Mouse (Mus musculus) Patski (cell line): ENCODE measurements at regions not wholly inside any gene's neighbourhood (a gene's known extent, or its start where the extent isn't known, plus 50 kb on each side); places are given as distances from the start of the nearest gene placed in this dataset.
A peak's percentile ranks its signal among the peaks of the same experiment; 100 is the strongest.

Experiments
- ATAC-seq: fragments of 100-300 bp; one replicate; pipeline ENCODE4 v1.8.0; 2021
- CTCF ChIA-PET: fragments of 350-600 bp; sonication (Branson Sonifier 250); formaldehyde crosslinking; loops from one replicate; lab custom pipeline; 2022; ENCODE audit warnings: inconsistent platforms; lab: Charles Lee
- POLR2A ChIA-PET: fragments of 350-600 bp; sonication (Branson Sonifier 250); formaldehyde crosslinking; loops from one replicate; lab custom pipeline; 2022; ENCODE audit warnings: antibody characterized with exemption, inconsistent platforms; lab: Charles Lee
- DNase-seq: peaks from one replicate; pipeline ENCODE4 v3.0.0-alpha.2; 2011; ENCODE audit warnings: low read depth, low spot score
- H3K27me3 ChIP-seq: fragments of 371-371 bp; one replicate; pipeline ENCODE4 v1.5.1; 2021
- CTCF ChIP-seq: fragments of 100-300 bp; IDR thresholded peaks from one replicate; pipeline ENCODE4 v1.5.1; 2021
- in situ Hi-C: fragments of 300-500 bp; cut with MboI; formaldehyde crosslinking; loops from 3 replicates; pipeline ENCODE4 v1.11.1; 2018; ENCODE audit warnings: low pct_unique_long_range_greater_than_20kb, mixed read lengths

DNA sequence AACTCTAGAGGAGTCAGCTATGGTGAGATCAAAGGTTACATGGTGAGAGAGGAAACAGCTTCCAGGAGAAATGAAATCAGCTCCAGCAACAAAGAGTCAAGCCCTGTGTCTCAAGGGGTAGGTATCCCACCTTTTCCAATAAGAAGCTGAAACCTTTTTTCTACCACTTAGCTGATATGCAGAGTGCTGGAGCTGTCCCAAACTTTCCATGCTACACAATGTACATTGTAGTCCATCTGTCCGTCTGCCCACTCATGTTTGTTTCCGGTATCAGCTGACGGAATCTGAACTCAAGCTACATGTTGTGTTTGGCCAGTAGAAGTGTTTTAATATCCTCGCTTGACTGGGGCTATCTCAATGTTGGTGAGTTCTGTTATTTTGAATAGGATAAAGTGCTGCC lies 83.6 kb upstream of the Ngf start:
- DNase-seq (no peak), ATAC-seq (no peak)
- no peak for TF ChIP-seq CTCF
- in situ Hi-C loops, result no loop called here
- POLR2A ChIA-PET, result no interaction called here
- no peaks in the 10 kb centered on the region for H3K27me3 ChIP-seq
- CTCF ChIA-PET, result interaction anchor here (0.8 kb wide), 1 partner anchor 14 kb away, joined by 3 read pairs; no protein-coding TSS in a partner anchor

DNA sequence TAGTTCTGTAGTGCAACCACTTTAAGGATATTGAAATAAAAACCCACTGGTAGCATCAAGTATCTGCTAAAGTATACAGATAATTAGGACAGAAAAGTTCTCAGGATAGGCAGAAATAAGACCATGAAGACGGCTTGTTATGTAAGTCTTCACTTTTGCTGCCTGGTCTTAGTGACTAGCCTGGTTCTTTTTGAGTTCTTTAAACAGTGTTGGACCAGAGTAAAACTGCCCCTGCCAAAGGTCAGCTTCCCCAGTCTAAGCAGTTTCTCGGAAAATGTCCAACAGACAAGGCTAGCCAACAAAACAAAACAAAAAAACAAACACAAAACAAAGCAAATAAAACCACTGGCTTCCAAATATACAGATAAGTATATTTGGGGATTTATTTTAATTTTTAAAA lies 85.1 kb upstream of the Ngf start:
- in situ Hi-C loops, result no loop called here
- CTCF ChIA-PET, result interaction anchor here (1.4 kb wide), 1 partner anchor 20 kb away, joined by 3 read pairs; no protein-coding TSS in a partner anchor
- H3K27me3 ChIP-seq, result no peaks in the 10 kb centered on the region
- ATAC-seq (no peak), DNase-seq (no peak)
- POLR2A ChIA-PET, result no interaction called here
- no peak for TF ChIP-seq CTCF

DNA sequence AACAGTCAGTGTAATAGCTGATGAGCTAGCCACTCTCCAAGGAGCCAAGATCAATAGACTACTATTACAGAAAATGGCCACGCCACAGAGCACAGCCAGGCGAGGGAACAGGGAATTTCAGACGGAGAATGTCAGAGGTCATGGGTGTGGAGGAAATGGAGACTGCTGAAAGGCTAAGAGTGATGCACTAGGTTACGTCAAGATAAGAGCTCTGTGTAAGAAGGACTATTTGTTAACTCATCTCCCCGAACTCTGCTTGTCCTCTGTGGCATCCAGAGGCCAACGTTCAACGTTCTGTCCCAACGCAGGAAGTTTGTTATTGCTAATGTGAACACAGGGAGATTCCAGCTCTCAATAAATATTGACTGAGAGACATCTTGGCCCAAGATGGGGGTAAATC lies 86.0 kb upstream of the Ngf start:
- in situ Hi-C loops, result no loop called here
- CTCF ChIA-PET, result interaction anchor here (1.4 kb wide), 1 partner anchor 19 kb away, joined by 3 read pairs; no protein-coding TSS in a partner anchor
- H3K27me3 ChIP-seq, result no peaks in the 10 kb centered on the region

DNA sequence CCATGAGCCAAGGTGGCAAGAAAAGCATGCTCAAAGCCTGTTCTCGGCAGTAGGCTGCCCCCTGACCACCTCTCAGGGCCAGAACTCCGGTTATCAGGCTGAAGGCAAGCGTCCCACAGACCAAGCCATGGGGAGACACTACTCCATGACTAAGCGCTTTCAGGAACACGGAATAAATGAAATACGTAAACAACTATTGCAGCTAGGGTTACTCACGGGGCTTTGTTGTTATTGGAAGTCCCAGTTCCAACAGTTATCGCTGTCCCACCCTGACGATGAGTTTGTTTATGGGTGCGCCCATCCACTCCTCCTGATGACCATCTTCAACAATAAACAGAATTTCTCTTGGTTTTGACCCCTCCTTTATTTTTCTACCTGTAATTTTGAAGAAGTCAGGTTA lies 88.0 kb upstream of the Ngf start:
- no peaks in the 10 kb centered on the region for H3K27me3 ChIP-seq
- DNase-seq, result no peak
- CTCF ChIA-PET, result interaction anchor here (1.5 kb wide), 1 partner anchor 27 kb away, joined by 4 read pairs; no protein-coding TSS in a partner anchor
- TF ChIP-seq CTCF, result no peak
- POLR2A ChIA-PET, result no interaction called here
- in situ Hi-C loops, result no loop called here
- ATAC-seq, result no peak

More for the DNA sequence above, 86.0 kb upstream of the Ngf start:
- TF ChIP-seq CTCF, result no peak
- DNase-seq (no peak), ATAC-seq (no peak)
- POLR2A ChIA-PET, result no interaction called here

DNA sequence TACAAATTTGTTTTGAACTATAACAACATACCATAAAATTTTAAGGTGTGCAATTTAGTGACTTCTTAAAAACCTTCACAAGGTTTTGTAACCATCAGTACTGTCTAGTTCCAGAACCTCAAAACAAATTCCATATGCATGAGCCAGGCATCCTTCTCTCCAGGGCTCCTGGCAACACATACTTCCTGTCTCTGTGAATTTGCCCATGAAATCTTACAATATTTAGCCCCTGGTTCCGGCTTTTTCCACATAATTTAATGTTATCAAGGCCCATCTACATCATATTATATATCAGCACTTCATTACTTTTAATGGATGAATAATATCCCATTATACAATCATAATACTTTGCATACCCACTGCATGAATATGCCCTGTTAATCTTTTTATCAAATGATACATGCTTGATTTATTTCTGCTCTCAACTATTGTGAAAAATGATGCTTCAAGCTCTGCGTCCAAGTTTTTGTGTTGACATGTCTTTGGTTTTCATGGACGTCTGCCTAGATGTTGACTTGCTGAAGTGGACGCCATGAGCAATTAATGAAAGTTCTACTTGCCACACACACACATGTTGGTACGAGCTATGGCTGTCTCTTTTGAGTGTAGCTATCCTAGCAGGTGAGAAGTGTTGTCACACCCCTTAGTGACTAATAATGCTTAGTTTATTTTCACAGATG lies 95.2 kb upstream of the Ngf start:
- POLR2A ChIA-PET, result no interaction called here
- H3K27me3 ChIP-seq, result no peaks in the 10 kb centered on the region
- DNase-seq (no peak), ATAC-seq (no peak)
- in situ Hi-C loops, result no loop called here
- TF ChIP-seq CTCF, result no peak
- CTCF ChIA-PET, result interaction anchor here (1.3 kb wide), 1 partner anchor 20 kb away, joined by 3 read pairs; no protein-coding TSS in a partner anchor

DNA sequence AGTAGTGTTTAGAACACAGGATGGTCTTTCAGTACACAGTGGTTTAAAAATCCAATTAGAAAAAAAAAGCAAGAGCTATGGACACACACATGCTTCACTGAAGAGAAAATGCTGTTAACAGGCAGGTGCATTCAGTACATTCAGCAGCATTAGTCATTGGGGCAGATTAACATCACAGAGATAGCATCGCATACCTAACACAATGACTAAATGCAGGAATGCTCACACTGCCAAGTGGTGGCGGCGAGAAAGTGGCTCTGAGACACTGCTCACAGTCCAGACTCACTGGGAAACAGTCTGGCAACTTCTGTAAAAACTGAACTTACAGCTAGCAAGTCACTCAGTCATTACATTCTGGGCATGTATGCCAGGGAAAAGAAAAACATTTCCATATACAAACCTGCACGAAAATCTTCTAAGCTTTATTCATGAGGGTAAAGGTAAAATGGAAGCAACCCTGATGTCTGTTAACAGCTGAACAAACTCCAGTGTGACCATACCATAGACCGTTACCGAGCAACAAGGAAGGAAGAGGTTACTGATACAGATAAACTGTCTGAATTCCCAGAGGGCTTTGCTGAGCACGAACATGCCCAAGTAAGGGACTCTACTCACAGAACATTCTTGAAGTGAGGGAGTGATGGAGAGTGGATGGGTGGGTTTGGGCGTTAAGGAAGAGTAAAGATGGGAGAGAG lies 97.4 kb upstream of the Ngf start:
- in situ Hi-C loops, result no loop called here
- peak; percentile 76 for ATAC-seq
- H3K27me3 ChIP-seq, result no peaks in the 10 kb centered on the region
- peak; percentile 80 for DNase-seq
- CTCF ChIA-PET, result interaction anchor here (0.7 to 1.8 kb wide), 3 partner anchors 10 to 113 kb away, joined by 3 read pairs; no protein-coding TSS in a partner anchor
- POLR2A ChIA-PET, result no interaction called here
- no peak for TF ChIP-seq CTCF

DNA sequence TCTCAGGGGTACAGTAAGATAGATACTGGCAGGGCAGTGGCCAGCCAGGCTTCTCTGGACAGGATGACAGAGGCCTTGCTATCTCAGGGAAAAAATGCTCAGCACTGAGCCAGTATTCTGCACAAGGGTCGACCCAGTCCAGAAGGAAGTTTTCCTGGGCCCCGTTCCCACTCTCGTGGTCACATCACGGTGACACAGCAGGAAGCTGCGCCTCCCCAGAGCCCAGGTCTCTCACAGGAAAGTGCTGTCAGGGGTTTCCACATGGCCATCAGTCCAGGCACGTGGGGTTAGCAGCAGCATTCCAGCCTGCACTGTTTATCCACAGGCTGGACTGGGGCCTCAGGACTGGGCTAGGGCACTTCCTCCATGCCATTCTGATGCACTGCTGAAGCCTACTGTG lies 103.5 kb upstream of the Ngf start:
- POLR2A ChIA-PET, result no interaction called here
- no peak for DNase-seq
- H3K27me3 ChIP-seq, result no peaks in the 10 kb centered on the region
- peak; percentile 15 for ATAC-seq
- no peak for TF ChIP-seq CTCF
- CTCF ChIA-PET, result no interaction called here
- in situ Hi-C loops, result no loop called here

DNA sequence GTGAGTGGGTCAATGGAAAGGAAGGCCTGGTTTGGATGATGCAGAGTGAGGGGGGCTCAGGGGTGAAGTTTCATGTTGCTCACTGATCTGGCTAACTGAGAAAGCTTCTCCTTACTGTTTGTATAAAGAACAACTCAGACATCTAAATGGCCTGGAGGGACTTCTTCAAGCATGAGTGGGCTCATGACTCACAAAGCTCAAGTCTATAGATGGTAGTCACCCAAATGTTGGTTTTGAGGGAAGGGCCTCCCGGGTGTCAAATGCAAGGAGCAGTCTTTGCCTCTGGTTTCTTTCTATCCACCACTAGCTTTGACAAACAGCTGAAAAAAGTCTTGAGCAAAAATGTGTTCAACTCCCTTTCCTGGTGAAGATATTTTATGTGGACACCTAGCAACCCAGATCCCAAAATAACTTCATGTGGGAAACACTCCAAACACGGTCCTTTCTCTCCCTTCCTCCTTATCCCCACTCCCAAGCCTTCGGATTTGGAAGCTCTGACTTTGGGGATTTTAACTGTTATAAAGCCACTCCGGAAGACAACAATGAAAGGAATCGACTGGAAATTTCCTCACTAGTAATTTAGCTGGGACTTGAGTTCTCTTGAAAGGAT lies 105.3 kb upstream of the Ngf start:
- POLR2A ChIA-PET, result no interaction called here
- CTCF ChIA-PET, result interaction anchor here (1.0 to 2.3 kb wide), 6 partner anchors 8 to 319 kb away, joined by 3 to 5 read pairs (median 4); no protein-coding TSS in a partner anchor
- in situ Hi-C loops, result loop anchor here (5.0 kb wide), 1 partner anchor 108 kb away; no protein-coding TSS in a partner anchor
- TF ChIP-seq CTCF, result no peak
- peak; percentile 99 for DNase-seq
- peak; percentile 92 for ATAC-seq
- H3K27me3 ChIP-seq, result no peaks in the 10 kb centered on the region

DNA sequence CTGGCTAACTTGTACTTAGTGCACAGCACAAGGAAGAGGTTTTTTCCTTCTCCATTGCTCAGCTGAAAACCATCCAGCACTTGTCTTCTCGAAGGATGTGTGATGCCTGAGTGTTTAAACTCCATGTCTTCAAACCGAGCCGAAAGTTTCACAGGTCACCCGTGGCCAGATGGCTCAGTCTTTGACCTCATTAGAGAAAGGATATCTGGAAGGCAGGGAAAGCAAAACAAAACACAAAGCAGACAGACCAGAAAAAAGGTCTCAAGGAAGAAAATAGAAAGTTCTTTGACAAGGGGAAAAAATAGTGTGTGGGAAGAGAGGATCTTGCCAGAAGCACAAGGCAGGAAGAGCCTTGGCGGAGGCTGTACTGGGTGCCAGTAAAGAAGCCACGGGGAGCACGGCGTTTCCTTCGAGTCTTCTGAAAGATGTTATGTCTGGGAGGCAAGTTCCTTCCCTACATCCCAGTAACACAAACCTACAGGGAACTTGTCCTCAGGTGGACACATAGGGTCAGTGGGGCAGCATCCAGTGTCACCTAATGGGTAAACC lies 108.9 kb upstream of the Ngf start:
- no peaks in the 10 kb centered on the region for H3K27me3 ChIP-seq
- no peak for TF ChIP-seq CTCF
- ATAC-seq, result no peak
- DNase-seq, result no peak
- ChIA-PET POLR2A (no interaction called here), CTCF (no interaction called here)
- in situ Hi-C loops, result loop anchor here (5.0 kb wide), 1 partner anchor 111 kb away; no protein-coding TSS in a partner anchor

DNA sequence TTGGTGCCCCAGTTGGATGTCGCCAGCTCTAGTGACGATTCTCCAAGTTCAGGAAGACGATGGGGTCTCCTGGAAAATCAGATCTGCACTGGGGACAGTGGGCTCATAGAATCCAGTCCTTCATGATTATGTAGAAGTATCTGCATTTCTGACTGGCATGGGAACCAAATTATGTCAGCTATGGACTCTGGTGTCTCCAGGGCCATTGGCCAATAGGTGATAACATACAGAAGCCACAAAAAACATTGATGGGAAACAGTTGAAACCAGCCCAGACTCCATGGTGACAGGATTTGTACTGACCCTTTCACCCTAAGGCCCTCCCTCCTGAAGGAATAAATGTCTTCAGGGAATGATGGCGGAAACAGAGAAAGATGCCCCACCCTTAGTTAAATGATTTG lies 110.9 kb upstream of the Ngf start:
- in situ Hi-C loops, result no loop called here
- H3K27me3 ChIP-seq, result no peaks in the 10 kb centered on the region
- ATAC-seq, result no peak
- CTCF ChIA-PET, result no interaction called here
- no peak for DNase-seq
- POLR2A ChIA-PET, result no interaction called here
- no peak for TF ChIP-seq CTCF
